In genomic region chr6:148615931-148616330, GRCm38 (mm10) we compare ENCODE assay signal across 12 mouse cellular contexts.
DNase-seq lines count a peak whose midpoint lies in the region; ATAC-seq and TF ChIP-seq lines count a peak whose summit lies in the region.
"Had no signal": no experiment of that assay in that cellular context is flagged by ENCODE, and none has a peak within 500 bp of the region (broad histone marks: within the 10 kb centered on the region; RNA-seq: fewer than 3 reads in every experiment).

No protein-coding gene starts in this region.

- WGBS in lung, embryonic 14.5 days = 15% methylated on average over 4 of the region's 4 CpGs
- WGBS in heart, embryonic 11.5 days (ENCODE audit: insufficient replicate concordance) = 4% methylated on average over 4 of the region's 4 CpGs

- H3K36me3 ChIP-seq in lung, embryonic 14.5 days (ENCODE audit: insufficient read depth) = no peaks in the 10 kb centered on the region
- no peaks in the 10 kb centered on the region for H3K36me3 ChIP-seq in heart, embryonic 11.5 days (ENCODE audit: control insufficient read depth, insufficient read depth, low read length)

- H3K9me3 ChIP-seq in lung, embryonic 14.5 days (ENCODE audit: low read depth, low read length) = no peaks in the 10 kb centered on the region
- H3K9me3 ChIP-seq in heart, embryonic 11.5 days (replicated peaks; ENCODE audit: control insufficient read depth, low read length) = no peaks in the 10 kb centered on the region

- peak overlapping the region; percentile 7; the same call in 1 of the 2 replicates for H3K4me2 ChIP-seq in lung, embryonic 14.5 days
- H3K4me2 ChIP-seq in heart, embryonic 11.5 days = peak overlapping the region; percentile 40; the same call in 1 of the 2 replicates

- ATAC-seq in lung, embryonic 14.5 days (ENCODE audit: insufficient read depth) = no peak
- no peak for ATAC-seq in heart, embryonic 11.5 days (replicated peaks; ENCODE audit: insufficient number of reproducible peaks, low FRiP score, low TSS enrichment)
- ATAC-seq: hindbrain, postnatal 0 days; lung, postnatal 0 days had no signal

- DNase-seq in lung, embryonic 14.5 days = no peak
- no peak for DNase-seq in lung, postnatal 36 days
- DNase-seq in liver = peak; percentile 28
- peak; percentile 77 for DNase-seq in retina, postnatal 1 day
- DNase-seq in kidney, postnatal 36 days = no peak
- DNase-seq in gastrocnemius, postnatal 14 days = no peak
- DNase-seq in thymus, postnatal 10 days (ENCODE audit: low spot score in 2 of 2) = no peak
- DNase-seq: cerebellum, postnatal 36 days; gastrocnemius, postnatal 25 days had no signal

- intact Hi-C loops in gastrocnemius, postnatal 14 days (cut with DNase I; ENCODE audit: low total_unique reads) = no loop called here

- H3K4me1 ChIP-seq in lung, embryonic 14.5 days (ENCODE audit: insufficient read depth) = no peaks in the 10 kb centered on the region
- H3K4me1 ChIP-seq in heart, embryonic 11.5 days (ENCODE audit: control insufficient read depth, insufficient read depth, low read length) = peaks cover 15% of the 10 kb centered on the region

- no peak overlapping the region for H3K9ac ChIP-seq in lung, embryonic 14.5 days
- H3K9ac ChIP-seq in heart, embryonic 11.5 days (ENCODE audit: low read depth, low read length) = no peak overlapping the region

- no peak for TF ChIP-seq CTCF in lung, embryonic 14.5 days (IDR thresholded peaks at IDR 0.05; ENCODE audit: low read depth)

- no peaks in the 10 kb centered on the region for H3K27me3 ChIP-seq in lung, embryonic 14.5 days (ENCODE audit: insufficient read depth, low read length)
- no peaks in the 10 kb centered on the region for H3K27me3 ChIP-seq in heart, embryonic 11.5 days (ENCODE audit: control insufficient read depth, insufficient read depth, low read length)

- H3K4me3 ChIP-seq in lung, embryonic 14.5 days (ENCODE audit: low read depth, low read length) = no peak overlapping the region
- no peak overlapping the region for H3K4me3 ChIP-seq in heart, embryonic 11.5 days (ENCODE audit: low read depth, low read length)

- H3K27ac ChIP-seq in lung, embryonic 14.5 days (ENCODE audit: low read depth) = peak overlapping the region; percentile 46; the same call in 1 of the 2 replicates
- no peak overlapping the region for H3K27ac ChIP-seq in heart, embryonic 11.5 days (ENCODE audit: low read depth, low read length)
- H3K27ac ChIP-seq: hindbrain, postnatal 0 days had no signal

Comparison
In these comparisons a context has a peak if more than half of its experiments do, and no peak if none do; other contexts are left out.
1. DNase-seq: peak in liver (single experiment) and retina, postnatal 1 day (single experiment); none in lung, embryonic 14.5 days (single experiment), lung, postnatal 36 days (single experiment), kidney, postnatal 36 days (0 of 2), gastrocnemius, postnatal 14 days (single experiment) and thymus, postnatal 10 days (0 of 2).